Mouse (Mus musculus) embryonic stem cell, embryonic (primary cell): ENCODE measurements around the gene Ankrd34b.

Experiments used
- CTCF ChIA-PET, 4 experiments: fragments of 300-600 bp in 2 of 4; fragments of 350-600 bp in 2 of 4; sonication (Branson Sonifier 250); formaldehyde crosslinking; loops; one replicate each; lab custom pipeline; 2022; ENCODE audit warnings: inconsistent platforms in 2 of 4; lab: Charles Lee
- POLR2A ChIA-PET, 4 experiments: fragments of 300-600 bp in 2 of 4; fragments of 350-600 bp in 2 of 4; sonication (Branson Sonifier 250); formaldehyde crosslinking; loops; one replicate each; lab custom pipeline; 2022; ENCODE audit warnings: antibody characterized with exemption in 4 of 4, inconsistent platforms in 1 of 4; lab: Charles Lee

Ankrd34b gene

GRCm38 (mm10) chr13:92425758-92426264 lies at the start of gene Ankrd34b:
Gene Ankrd34b (plus strand): TSS chr13:92425896.
- ChIA-PET CTCF (interaction anchor here in 1 of 4 experiments (1.4 kb wide), 1 partner anchor 72 kb away, joined by 4 read pairs; the partner anchor contains the start of gene Dhfr), POLR2A (interaction anchor here (1.2 to 1.4 kb wide), 5 partner anchors 13 to 72 kb away, joined by 3 to 17 read pairs (median 5); partner anchors contain the start of genes Dhfr (in 3 of the 4) and Msh3 (in 2 of the 4))

- POLR2A ChIA-PET = interaction anchor here (0.5 to 4.5 kb wide), 5 partner anchors 16 to 33 kb away, joined by 3 to 19 read pairs (median 3); partner anchors contain the start of genes Msh3 (in 3 of the 4) and Dhfr (in 2 of the 4)
- CTCF ChIA-PET = interaction anchor here in 1 of 4 experiments (1.0 kb wide), 1 partner anchor 32 kb away, joined by 3 read pairs; the partner anchor contains the start of gene Msh3
These were observed 38.3 kb upstream of the Ankrd34b start for GRCm38 (mm10) chr13:92387367-92387766.

- POLR2A ChIA-PET = interaction anchor here in 1 of 4 experiments (0.8 to 1.0 kb wide), 2 partner anchors 8 to 11 kb away, joined by 3 read pairs; no protein-coding TSS in a partner anchor
- CTCF ChIA-PET = no interaction called here
These were observed 32.5 kb upstream of the Ankrd34b start for GRCm38 (mm10) chr13:92393047-92393661.

GRCm38 (mm10) chr13:92398491-92399384 lies 27.0 kb upstream of the Ankrd34b start:
- CTCF ChIA-PET = interaction anchor here in 3 of 4 experiments (0.7 to 1.2 kb wide), 4 partner anchors 44 to 1215 kb away, joined by 4 to 8 read pairs (median 5); partner anchors contain the start of genes Dhfr (in 1 of the 3) and Msh3 (in 1 of the 3)

GRCm38 (mm10) chr13:92402063-92402462 lies 23.6 kb upstream of the Ankrd34b start:
- POLR2A ChIA-PET = interaction anchor here in 2 of 4 experiments (1.3 to 2.2 kb wide), 2 partner anchors 47 kb away, joined by 4 to 8 read pairs; partner anchors contain the start of genes Dhfr (in 2 of the 2) and Msh3 (in 2 of the 2)
- CTCF ChIA-PET = interaction anchor here in 2 of 4 experiments (0.9 to 1.0 kb wide), 2 partner anchors 47 to 70 kb away, joined by 3 to 4 read pairs; partner anchors contain the start of gene Msh3 (in 1 of the 2)

More at GRCm38 (mm10) chr13:92398491-92399384, 27.0 kb upstream of the Ankrd34b start:
- POLR2A ChIA-PET = interaction anchor here in 3 of 4 experiments (0.6 to 1.2 kb wide), 6 partner anchors 9 to 1813 kb away, joined by 3 to 5 read pairs (median 3); no protein-coding TSS in a partner anchor

GRCm38 (mm10) chr13:92403496-92403895 lies 22.2 kb upstream of the Ankrd34b start:
- POLR2A ChIA-PET = interaction anchor here in 1 of 4 experiments (0.8 to 2.2 kb wide), 2 partner anchors 49 to 117 kb away, joined by 3 to 8 read pairs; partner anchors contain the start of genes Dhfr and Msh3
- CTCF ChIA-PET = interaction anchor here in 2 of 4 experiments (0.6 to 0.7 kb wide), 2 partner anchors 26 to 323 kb away, joined by 3 read pairs; no protein-coding TSS in a partner anchor

GRCm38 (mm10) chr13:92410486-92410885 lies 15.2 kb upstream of the Ankrd34b start:
- POLR2A ChIA-PET = no interaction called here
- CTCF ChIA-PET = no interaction called here

GRCm38 (mm10) chr13:92419630-92420029 lies 6.1 kb upstream of the Ankrd34b start:
- CTCF ChIA-PET = no interaction called here
- POLR2A ChIA-PET = interaction anchor here in 1 of 4 experiments (1.2 kb wide), 1 partner anchor 65 kb away, joined by 4 read pairs; the partner anchor contains the start of genes Dhfr and Msh3

- ChIA-PET POLR2A (interaction anchor here in 1 of 4 experiments (1.2 kb wide), 1 partner anchor 69 kb away, joined by 5 read pairs; the partner anchor contains the start of genes Dhfr and Msh3), CTCF (no interaction called here)
These were observed 2.0 kb upstream of the Ankrd34b start for GRCm38 (mm10) chr13:92423711-92424110.

GRCm38 (mm10) chr13:92426294-92427051 lies 777 bp downstream of the Ankrd34b start:
- CTCF ChIA-PET = no interaction called here
- POLR2A ChIA-PET = interaction anchor here (0.9 to 1.5 kb wide), 5 partner anchors 65 to 72 kb away, joined by 3 to 17 read pairs (median 5); partner anchors contain the start of genes Dhfr (in 4 of the 4) and Msh3 (in 3 of the 4)

- ChIA-PET POLR2A (interaction anchor here in 2 of 4 experiments (0.9 to 1.5 kb wide), 4 partner anchors 38 to 73 kb away, joined by 3 to 5 read pairs (median 3); partner anchors contain the start of genes Dhfr (in 2 of the 2) and Msh3 (in 2 of the 2)), CTCF (no interaction called here)
These were observed 1.7 kb downstream of the Ankrd34b start for GRCm38 (mm10) chr13:92427351-92427855.

- CTCF ChIA-PET = interaction anchor here in 1 of 4 experiments (0.5 to 0.9 kb wide), 3 partner anchors 33 to 172 kb away, joined by 3 read pairs; partner anchors contain the start of gene Dhfr
- POLR2A ChIA-PET = interaction anchor here in 2 of 4 experiments (1.4 to 2.4 kb wide), 2 partner anchors 13 to 84 kb away, joined by 5 to 9 read pairs; partner anchors contain the start of genes Ankrd34b (in 1 of the 2), Dhfr (in 1 of the 2) and Msh3 (in 1 of the 2)
These were observed 13.0 kb downstream of the Ankrd34b start for GRCm38 (mm10) chr13:92438656-92439055.

- POLR2A ChIA-PET = interaction anchor here in 2 of 4 experiments (0.9 to 2.4 kb wide), 2 partner anchors 85 to 86 kb away, joined by 3 to 9 read pairs; partner anchors contain the start of genes Dhfr (in 2 of the 2) and Msh3 (in 2 of the 2)
- CTCF ChIA-PET = interaction anchor here in 1 of 4 experiments (0.6 kb wide), 1 partner anchor 295 kb away, joined by 4 read pairs; no protein-coding TSS in a partner anchor
These were observed 14.6 kb downstream of the Ankrd34b start for GRCm38 (mm10) chr13:92440286-92440685.

- CTCF ChIA-PET = no interaction called here
These were observed 21.2 kb downstream of the Ankrd34b start for GRCm38 (mm10) chr13:92446872-92447271.

GRCm38 (mm10) chr13:92464698-92465097 lies 39.0 kb downstream of the Ankrd34b start:
- ChIA-PET CTCF (no interaction called here), POLR2A (interaction anchor here in 1 of 4 experiments (1.1 kb wide), 1 partner anchor 37 kb away, joined by 3 read pairs; no protein-coding TSS in a partner anchor)

More at GRCm38 (mm10) chr13:92446872-92447271, 21.2 kb downstream of the Ankrd34b start:
- POLR2A ChIA-PET = interaction anchor here in 1 of 4 experiments (2.6 kb wide), 1 partner anchor 92 kb away, joined by 7 read pairs; the partner anchor contains the start of genes Dhfr and Msh3

- POLR2A ChIA-PET = interaction anchor here in 1 of 4 experiments (1.4 kb wide), 1 partner anchor 62 kb away, joined by 4 read pairs; the partner anchor contains the start of gene Zfyve16
- CTCF ChIA-PET = interaction anchor here in 1 of 4 experiments (1.1 kb wide), 1 partner anchor 388 kb away, joined by 3 read pairs; no protein-coding TSS in a partner anchor
These were observed 42.2 kb downstream of the Ankrd34b start for GRCm38 (mm10) chr13:92467891-92468290.
